Mouse (Mus musculus): ENCODE data around the gene Rnf41. TPM values are rescaled to one million over a fixed set of nuclear protein-coding genes. Genes with fewer than 3 reads are reported as not detected.

The Rnf41 gene
- polyA plus RNA-seq, 1 experiment: 0.48 TPM

- H3K27me3 ChIP-seq (ENCODE audit: control insufficient read depth): no peaks in the 10 kb centered on the region
- no peaks in the 10 kb centered on the region; the same call in 1 of the 2 replicates for H3K4me1 ChIP-seq (ENCODE audit: control insufficient read depth)
- H3K4me3 ChIP-seq (replicated peaks): no peak overlapping the region
- H3K36me3 ChIP-seq (ENCODE audit: control insufficient read depth): peaks cover 59% of the 10 kb centered on the region
- TF ChIP-seq GATA1 (IDR thresholded peaks at IDR 0.05; ENCODE audit: low read length) (no peak), TAL1 (IDR thresholded peaks at IDR 0.05; ENCODE audit: low read length) (no peak)
- H3K9me3 ChIP-seq (ENCODE audit: control insufficient read depth, low read length): no peaks in the 10 kb centered on the region
Observed at GRCm38 (mm10) chr10:128433417-128433816, 22.0 kb downstream of the Rnf41 start.

GRCm38 (mm10) chr10:128434681-128435080, 23.2 kb downstream of the Rnf41 start:
- Histone ChIP-seq H3K4me1 (ENCODE audit: control insufficient read depth) (no peaks in the 10 kb centered on the region; the same call in 1 of the 2 replicates), H3K4me3 (replicated peaks) (no peak overlapping the region), H3K36me3 (ENCODE audit: control insufficient read depth) (peaks cover 57% of the 10 kb centered on the region), H3K27me3 (ENCODE audit: control insufficient read depth) (no peaks in the 10 kb centered on the region), H3K9me3 (ENCODE audit: control insufficient read depth, low read length) (no peaks in the 10 kb centered on the region)
- TF ChIP-seq TAL1 (IDR thresholded peaks at IDR 0.05; ENCODE audit: low read length): no peak
- no peak for TF ChIP-seq GATA1 (IDR thresholded peaks at IDR 0.05; ENCODE audit: low read length)

GRCm38 (mm10) chr10:128435186-128435823, 23.8 kb downstream of the Rnf41 start:
- Histone ChIP-seq H3K4me3 (replicated peaks) (no peak overlapping the region), H3K9me3 (ENCODE audit: control insufficient read depth, low read length) (no peaks in the 10 kb centered on the region), H3K27me3 (ENCODE audit: control insufficient read depth) (no peaks in the 10 kb centered on the region), H3K36me3 (ENCODE audit: control insufficient read depth) (peaks cover 59% of the 10 kb centered on the region), H3K4me1 (ENCODE audit: control insufficient read depth) (no peaks in the 10 kb centered on the region; the same call in 1 of the 2 replicates)
- TF ChIP-seq TAL1 (IDR thresholded peaks at IDR 0.05; ENCODE audit: low read length): no peak
- no peak for TF ChIP-seq GATA1 (IDR thresholded peaks at IDR 0.05; ENCODE audit: low read length)

DNA sequence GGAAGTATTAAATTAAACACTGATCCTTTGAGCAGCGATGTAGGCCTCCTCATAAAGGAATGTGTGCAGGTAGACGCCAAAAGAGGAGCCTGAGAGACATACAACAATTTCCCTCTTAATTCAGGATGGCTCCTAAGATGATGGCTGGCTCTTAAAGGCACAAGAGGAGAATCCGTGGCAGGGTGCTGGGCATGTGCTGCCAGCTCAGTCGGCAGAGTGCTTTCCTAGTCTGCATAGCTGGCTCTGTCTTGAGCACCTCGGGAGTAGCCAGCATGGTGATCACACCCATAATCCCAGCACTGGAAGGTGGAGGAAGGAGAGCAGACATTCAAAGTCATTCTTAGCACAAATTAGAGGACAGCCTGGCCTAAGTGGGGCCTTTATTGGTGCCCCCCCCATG, 24.4 kb downstream of the Rnf41 start:
- Histone ChIP-seq H3K4me1 (ENCODE audit: control insufficient read depth) (no peaks in the 10 kb centered on the region; the same call in 1 of the 2 replicates), H3K36me3 (ENCODE audit: control insufficient read depth) (peaks cover 64% of the 10 kb centered on the region), H3K9me3 (ENCODE audit: control insufficient read depth, low read length) (no peaks in the 10 kb centered on the region), H3K27me3 (ENCODE audit: control insufficient read depth) (no peaks in the 10 kb centered on the region), H3K4me3 (replicated peaks) (no peak overlapping the region)
- TF ChIP-seq TAL1 (IDR thresholded peaks at IDR 0.05; ENCODE audit: low read length): no peak
- TF ChIP-seq GATA1 (IDR thresholded peaks at IDR 0.05; ENCODE audit: low read length): no peak

DNA sequence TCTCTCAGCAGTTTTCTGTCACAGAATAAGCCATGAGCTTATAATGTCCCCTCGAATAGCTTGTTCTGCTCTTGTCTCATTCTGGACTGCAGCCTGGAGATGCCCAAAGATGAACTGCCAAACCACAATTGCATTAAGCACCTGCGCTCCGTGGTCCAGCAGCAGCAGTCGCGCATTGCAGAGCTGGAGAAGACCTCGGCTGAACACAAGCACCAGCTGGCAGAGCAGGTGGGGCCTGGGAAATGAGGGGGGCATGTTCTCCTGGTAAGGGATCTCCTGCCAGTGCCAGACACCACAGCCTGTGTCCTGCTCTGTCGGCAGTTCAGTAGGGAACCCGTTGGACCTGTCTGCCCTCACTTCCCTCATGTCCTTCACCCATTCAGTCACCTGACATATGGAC, 24.9 kb downstream of the Rnf41 start:
- Histone ChIP-seq H3K4me3 (replicated peaks) (no peak overlapping the region), H3K36me3 (ENCODE audit: control insufficient read depth) (peaks cover 67% of the 10 kb centered on the region), H3K9me3 (ENCODE audit: control insufficient read depth, low read length) (no peaks in the 10 kb centered on the region), H3K27me3 (ENCODE audit: control insufficient read depth) (no peaks in the 10 kb centered on the region), H3K4me1 (ENCODE audit: control insufficient read depth) (no peaks in the 10 kb centered on the region; the same call in 1 of the 2 replicates)
- no peak for TF ChIP-seq GATA1 (IDR thresholded peaks at IDR 0.05; ENCODE audit: low read length)
- no peak for TF ChIP-seq TAL1 (IDR thresholded peaks at IDR 0.05; ENCODE audit: low read length)

DNA sequence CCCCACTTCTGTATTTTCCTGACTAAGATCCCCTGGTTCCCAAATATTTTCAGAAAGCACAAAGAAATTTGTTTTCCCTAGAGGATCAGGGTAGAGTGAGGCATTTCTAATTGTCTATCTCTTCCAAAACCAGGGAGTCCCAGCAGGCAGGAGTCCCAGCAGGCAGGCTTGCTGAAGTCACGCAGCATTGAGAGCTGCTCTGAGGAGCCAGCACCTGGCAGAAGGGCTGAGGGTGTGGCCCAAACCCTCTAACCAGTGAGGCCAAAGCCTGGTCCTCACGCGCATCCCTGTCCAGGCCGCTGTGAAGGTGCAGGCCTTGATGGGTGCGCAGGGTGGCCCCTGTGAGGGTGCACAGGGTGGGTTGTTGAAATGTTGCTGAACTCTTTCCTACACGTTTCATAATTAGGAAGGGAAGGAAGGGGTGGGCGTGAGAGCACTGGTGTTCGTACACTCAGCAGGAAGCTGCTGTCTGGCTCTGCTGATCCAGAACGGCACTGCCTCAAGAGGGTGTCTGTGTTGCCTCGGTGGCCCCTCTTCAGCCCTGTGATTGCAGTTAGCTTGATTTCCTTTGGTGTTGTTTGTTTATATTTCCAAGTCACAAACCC, 27.3 kb downstream of the Rnf41 start:
- Histone ChIP-seq H3K9me3 (ENCODE audit: control insufficient read depth, low read length) (no peaks in the 10 kb centered on the region), H3K36me3 (ENCODE audit: control insufficient read depth) (peaks cover 65% of the 10 kb centered on the region), H3K4me3 (replicated peaks) (no peak overlapping the region), H3K4me1 (ENCODE audit: control insufficient read depth) (no peaks in the 10 kb centered on the region; the same call in 1 of the 2 replicates), H3K27me3 (ENCODE audit: control insufficient read depth) (no peaks in the 10 kb centered on the region)
- TF ChIP-seq GATA1 (IDR thresholded peaks at IDR 0.05; ENCODE audit: low read length): no peak
- TF ChIP-seq TAL1 (IDR thresholded peaks at IDR 0.05; ENCODE audit: low read length): no peak

GRCm38 (mm10) chr10:128440407-128440806, 28.9 kb downstream of the Rnf41 start:
- no peaks in the 10 kb centered on the region for H3K4me1 ChIP-seq (ENCODE audit: control insufficient read depth)
- H3K4me3 ChIP-seq (replicated peaks): no peak overlapping the region
- TF ChIP-seq TAL1 (IDR thresholded peaks at IDR 0.05; ENCODE audit: low read length) (no peak), GATA1 (IDR thresholded peaks at IDR 0.05; ENCODE audit: low read length) (no peak)
- H3K36me3 ChIP-seq (ENCODE audit: control insufficient read depth): peaks cover 57% of the 10 kb centered on the region
- H3K9me3 ChIP-seq (ENCODE audit: control insufficient read depth, low read length): no peaks in the 10 kb centered on the region
- H3K27me3 ChIP-seq (ENCODE audit: control insufficient read depth): no peaks in the 10 kb centered on the region

GRCm38 (mm10) chr10:128441324-128442119, 30.1 kb downstream of the Rnf41 start:
- TF ChIP-seq GATA1 (IDR thresholded peaks at IDR 0.05; ENCODE audit: low read length) (no peak), TAL1 (IDR thresholded peaks at IDR 0.05; ENCODE audit: low read length) (no peak)
- H3K36me3 ChIP-seq (ENCODE audit: control insufficient read depth): peaks cover 46% of the 10 kb centered on the region
- no peak overlapping the region for H3K4me3 ChIP-seq (replicated peaks)
- H3K27me3 ChIP-seq (ENCODE audit: control insufficient read depth): no peaks in the 10 kb centered on the region
- H3K4me1 ChIP-seq (ENCODE audit: control insufficient read depth): no peaks in the 10 kb centered on the region
- no peaks in the 10 kb centered on the region for H3K9me3 ChIP-seq (ENCODE audit: control insufficient read depth, low read length)

DNA sequence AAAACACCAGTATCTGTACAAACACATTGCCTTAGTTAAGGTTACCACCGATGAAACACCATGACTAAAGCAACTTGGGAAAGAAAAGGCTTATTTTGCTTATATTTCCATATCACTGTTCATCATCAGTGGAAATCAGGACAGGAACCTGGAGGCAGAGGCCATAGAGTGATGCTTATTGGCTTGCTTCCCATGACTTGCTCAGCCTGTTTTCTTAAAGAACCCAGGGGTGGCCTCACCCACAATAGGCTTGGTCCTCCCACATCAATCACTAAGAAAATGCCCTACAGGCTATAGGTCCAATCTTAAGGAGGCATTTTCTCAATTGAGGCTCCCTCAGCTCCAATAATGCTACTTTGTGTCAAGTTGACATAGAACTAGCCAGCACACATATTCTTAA, 31.3 kb downstream of the Rnf41 start:
- no peaks in the 10 kb centered on the region for H3K9me3 ChIP-seq (ENCODE audit: control insufficient read depth, low read length)
- no peaks in the 10 kb centered on the region for H3K4me1 ChIP-seq (ENCODE audit: control insufficient read depth)
- no peak overlapping the region for H3K4me3 ChIP-seq (replicated peaks)
- TF ChIP-seq TAL1 (IDR thresholded peaks at IDR 0.05; ENCODE audit: low read length) (no peak), GATA1 (IDR thresholded peaks at IDR 0.05; ENCODE audit: low read length) (no peak)
- peaks cover 36% of the 10 kb centered on the region for H3K36me3 ChIP-seq (ENCODE audit: control insufficient read depth)
- no peaks in the 10 kb centered on the region for H3K27me3 ChIP-seq (ENCODE audit: control insufficient read depth)
